Mouse (Mus musculus): Measurements from ENCODE around the gene Gm43638. TPM values are rescaled to one million over a fixed set of nuclear protein-coding genes. Genes with fewer than 3 reads are reported as not detected.
"Not testable (repeated sequence)": the region's sequence is repeated elsewhere in the genome, so short reads cannot be mapped to it uniquely, and the experiment has no call there.

Gm43638 gene
- not detected for total RNA-seq (2022)

DNA sequence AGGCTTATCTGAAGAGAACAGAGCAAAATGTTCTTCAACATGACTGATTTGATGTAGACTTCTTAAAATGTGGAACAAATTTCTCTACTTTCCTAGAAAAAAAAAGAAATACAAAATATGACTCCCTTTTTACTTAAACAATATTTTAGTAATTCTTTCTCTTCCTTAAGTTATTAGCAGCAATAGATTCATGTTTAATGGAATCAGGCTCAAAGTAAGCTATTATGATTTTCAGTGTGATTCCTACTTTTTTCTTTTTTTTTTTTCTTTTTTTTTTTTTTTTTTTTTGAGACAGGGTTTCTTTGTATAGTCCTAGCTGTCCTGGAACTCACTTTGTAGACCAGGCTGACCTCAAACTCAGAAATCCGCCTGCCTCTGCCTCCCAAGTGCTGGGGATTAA lies at the start of gene Gm43638:
Gene Gm43638, minus strand, starts transcription at position 101 of the 400 bp plus-strand sequence.
- DNase-seq (ENCODE audit: low spot score in 2 of 2): not testable (repeated sequence)

DNA sequence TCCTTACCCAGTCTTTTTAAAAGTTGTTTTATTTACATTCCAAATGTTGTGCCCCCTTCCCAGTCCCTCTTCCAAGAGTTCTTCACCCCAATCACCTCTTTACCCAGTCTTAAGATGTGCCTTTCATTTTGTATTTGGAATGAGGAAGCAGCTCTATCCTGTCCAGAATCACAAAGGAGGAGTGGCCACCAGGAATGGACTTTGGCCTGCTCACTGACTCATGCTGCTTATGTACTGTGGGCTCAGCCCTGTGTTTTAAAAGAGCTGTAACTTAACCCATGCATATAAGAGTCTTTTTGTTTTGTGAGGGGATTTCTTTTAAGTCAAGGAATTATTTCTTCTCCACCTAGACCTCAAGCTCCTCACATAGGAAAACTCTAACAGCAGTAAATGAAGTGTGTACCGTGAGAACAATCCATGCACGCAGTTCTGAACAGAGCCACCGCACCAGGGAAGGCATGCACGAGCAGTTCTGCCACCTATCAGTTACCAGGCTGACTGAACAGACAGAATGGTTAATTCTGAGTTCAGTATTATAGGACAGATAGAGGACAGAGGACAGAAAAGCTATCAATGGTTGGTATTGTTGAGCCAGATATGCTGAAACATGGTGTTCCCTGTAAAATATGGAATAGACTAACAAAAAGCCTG lies 49.5 kb upstream of the Gm43638 start:
- no peak for DNase-seq (ENCODE audit: low spot score in 2 of 2)

DNA sequence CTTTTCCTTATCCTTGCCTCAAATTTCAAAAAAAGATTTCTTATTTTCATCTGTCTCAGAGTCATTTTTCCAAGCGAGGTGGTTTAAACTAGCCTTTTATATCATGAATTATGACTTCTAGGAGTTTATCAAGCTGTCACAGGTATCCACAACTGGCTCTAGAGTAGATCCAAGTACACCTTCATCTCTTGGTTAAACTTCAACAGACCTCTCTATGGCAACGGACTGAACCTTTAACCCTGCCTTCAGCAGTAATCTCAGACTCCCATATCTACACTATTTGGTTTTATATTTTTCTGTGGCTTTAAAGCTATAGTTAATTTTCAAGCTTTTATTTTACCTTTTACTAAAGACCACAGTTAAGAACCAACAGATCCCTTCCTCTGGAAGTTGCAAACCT lies 45.7 kb upstream of the Gm43638 start:
- no peak for DNase-seq (ENCODE audit: low spot score in 2 of 2)

DNA sequence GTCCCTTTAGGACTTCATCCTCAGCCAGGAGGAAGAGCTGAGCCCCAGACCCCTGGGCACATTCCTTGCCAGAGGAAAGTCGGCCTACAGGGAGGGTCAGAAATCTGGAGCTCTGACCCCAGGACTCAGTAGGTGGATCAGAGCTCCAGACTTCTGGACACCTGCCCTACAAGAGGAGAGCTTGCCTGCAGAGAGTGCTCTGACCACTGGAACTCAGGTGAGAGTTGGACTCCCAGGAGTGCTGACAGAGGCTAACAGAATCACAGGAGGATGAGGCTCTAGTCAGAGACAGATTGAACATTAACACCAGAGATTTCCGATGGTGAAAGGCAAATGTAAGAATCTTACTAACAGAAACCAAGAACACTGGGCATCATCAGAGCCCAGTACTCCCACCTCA lies 37.0 kb upstream of the Gm43638 start:
- not testable (repeated sequence) for DNase-seq (ENCODE audit: low spot score in 2 of 2)

DNA sequence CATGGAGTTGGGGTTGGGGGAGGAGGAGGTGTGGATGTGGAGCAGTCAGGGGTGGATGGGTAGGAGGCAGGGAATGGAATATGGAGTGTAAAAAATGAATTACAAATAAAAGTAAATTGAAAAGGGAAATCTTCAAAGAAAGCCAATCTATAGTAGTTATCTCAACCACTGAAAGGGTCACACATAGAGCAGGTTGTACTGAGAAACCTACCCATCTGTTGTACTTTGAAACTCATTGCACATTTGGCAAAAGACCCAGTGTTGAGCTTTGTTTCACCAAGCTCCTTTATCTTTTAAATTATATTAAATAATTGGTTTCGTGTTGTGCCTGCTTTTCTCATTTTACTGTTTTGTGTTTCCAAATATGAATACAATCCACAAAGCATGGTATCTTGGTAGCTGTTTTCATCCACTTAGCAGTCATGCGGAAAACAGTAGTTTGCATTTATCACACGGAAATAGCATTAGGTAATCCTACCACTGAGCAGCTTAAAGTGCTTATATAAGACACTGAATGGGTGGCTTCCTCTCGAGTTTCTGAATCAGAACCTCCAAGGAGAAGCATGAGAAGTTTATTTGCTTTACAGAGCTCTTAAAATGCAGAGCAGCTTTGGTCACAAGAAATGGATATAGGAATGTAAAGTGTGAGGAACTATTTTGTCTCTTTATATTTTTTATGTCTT lies 19.3 kb upstream of the Gm43638 start:
- no peak for DNase-seq (ENCODE audit: low spot score in 2 of 2)

DNA sequence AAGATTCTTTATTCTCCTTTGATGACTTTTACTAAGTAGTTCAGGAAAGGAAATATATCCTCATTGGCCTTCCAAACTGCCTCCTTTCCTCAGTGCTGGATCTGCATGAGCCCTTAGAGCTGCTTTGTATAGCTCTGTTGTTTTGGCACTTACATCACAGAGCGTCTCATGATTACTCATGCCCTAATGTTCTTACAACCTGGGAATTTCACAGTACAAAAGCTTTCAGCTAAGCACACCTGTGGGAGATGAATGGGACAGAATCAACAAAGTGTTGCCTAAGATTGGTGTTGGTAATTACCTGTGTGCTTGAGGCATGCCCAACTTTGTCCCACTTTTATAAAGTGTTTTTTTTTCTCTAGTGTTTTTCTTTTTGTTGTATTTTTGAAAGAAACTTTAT lies 16.1 kb upstream of the Gm43638 start:
- DNase-seq (ENCODE audit: low spot score in 2 of 2): no peak

DNA sequence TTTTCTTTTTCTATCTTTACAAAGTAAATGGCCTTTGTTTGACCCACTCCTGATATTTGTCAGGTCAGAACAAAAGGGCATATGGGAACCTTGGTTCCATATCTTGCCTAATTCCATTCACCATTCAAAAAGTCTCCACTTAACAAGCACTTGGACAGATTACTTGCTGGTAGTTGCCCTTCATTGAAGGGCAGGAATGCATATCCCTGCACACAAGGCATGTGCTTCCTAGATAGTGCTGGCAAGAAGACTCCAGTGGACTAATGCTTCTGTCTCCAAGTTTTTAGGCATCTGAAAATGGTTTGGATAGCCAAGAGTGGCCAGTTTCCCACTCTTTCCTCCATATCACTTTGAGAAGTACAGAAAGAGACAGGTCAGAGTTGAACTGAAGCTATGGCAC lies 12.7 kb upstream of the Gm43638 start:
- DNase-seq (ENCODE audit: low spot score in 2 of 2): no peak

DNA sequence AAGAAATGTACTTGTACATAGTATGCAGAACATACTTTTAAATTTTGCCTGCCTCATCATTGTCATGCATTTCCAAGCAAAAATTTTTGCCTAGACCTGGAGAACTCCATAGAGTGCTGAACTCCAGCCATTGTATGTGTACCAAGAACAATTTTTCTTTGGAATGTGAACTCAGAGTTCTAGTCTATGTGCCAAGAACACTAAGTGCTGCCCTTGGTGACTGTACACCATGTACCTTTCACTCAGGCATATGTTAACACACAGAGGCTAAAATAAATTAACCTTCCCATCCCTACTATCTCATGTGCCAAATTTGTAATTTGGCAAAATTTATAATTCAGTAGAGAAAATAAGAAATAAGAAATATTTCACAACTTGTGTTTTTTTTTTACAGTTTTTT lies 12.3 kb upstream of the Gm43638 start:
- no peak for DNase-seq (ENCODE audit: low spot score in 2 of 2)

DNA sequence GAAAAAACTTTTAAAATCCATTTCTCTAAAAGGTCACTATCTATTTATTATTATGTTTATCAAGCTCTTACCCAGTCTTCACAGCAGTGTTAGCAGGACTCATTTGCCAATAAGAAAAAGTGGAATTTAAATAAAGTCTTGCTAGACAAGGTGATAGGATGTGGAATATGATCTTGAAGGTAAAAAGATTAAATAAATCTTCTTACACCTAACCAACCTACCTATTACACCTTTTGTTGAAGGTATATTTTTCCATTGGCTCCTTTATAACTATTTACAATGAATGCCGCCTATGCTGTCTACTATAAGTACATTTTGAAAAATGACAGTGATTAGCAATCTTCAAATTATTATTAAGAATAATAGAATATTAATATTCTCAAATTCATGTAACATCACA lies 4.2 kb upstream of the Gm43638 start, which contains the start of gene Ugt2a1:
Gene Ugt2a1, minus strand, starts transcription at position 101 of the 400 bp plus-strand sequence.
- no peak for DNase-seq (ENCODE audit: low spot score in 2 of 2)

DNA sequence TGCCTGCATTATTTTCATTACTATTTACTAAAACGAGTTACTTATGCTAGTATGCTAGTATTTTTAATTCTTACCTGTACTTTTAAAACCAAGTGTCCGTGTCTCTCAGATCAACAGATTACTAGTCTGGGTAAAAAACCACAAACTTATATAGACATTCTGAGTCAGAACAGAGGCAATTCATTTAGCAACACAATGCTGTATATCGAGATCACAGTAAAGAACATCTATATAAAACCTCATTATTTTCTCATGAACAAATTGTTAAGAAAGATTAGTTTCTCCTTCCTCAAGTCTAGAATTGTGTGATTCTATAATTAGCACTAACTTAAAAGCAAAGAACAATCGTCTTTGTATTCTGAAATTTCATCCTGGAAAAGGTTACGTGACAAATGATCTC lies 4.4 kb downstream of the Gm43638 start, which contains the start of gene Ugt2a2:
Gene Ugt2a2, minus strand, starts transcription at position 101 of the 400 bp plus-strand sequence.
- DNase-seq (ENCODE audit: low spot score in 2 of 2): no peak

DNA sequence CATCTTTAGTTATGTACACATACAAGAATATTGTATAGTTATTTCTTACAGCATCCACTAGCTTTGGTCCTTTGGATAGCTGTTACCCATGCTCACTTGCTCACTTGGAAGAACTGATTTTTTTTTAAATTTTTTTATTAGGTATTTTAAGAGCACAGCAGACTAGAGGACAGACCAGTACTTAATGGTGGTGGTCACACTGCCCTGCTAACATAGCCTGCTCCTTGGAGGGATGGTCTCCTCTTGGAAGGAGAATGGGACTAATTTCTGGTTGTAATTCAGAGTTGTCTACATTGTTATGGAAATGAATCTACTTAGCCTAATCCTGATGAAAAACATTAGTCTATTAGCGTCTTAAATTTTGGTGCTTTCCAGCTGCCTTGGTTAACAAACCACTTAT lies 27.8 kb downstream of the Gm43638 start:
- no peak for DNase-seq (ENCODE audit: low spot score in 2 of 2)

DNA sequence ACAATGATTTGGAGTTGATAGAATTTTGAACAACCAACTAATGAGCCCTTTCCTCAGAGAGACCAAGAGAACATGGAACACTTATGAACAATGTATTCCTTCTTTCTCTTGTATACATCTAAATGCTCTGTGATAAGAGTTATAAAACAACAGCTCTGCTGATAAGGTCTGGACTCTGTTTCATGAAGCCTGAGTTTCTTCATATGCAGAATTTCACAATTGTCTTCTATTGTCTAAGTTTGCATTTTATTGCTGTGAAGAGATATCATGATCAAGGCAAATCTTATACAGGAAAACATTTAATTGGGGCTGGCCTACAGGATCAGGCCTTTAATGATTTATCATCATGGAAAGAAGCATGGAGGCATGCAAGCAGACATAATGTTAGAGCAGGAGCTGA lies 28.9 kb downstream of the Gm43638 start:
- no peak for DNase-seq (ENCODE audit: low spot score in 2 of 2)

DNA sequence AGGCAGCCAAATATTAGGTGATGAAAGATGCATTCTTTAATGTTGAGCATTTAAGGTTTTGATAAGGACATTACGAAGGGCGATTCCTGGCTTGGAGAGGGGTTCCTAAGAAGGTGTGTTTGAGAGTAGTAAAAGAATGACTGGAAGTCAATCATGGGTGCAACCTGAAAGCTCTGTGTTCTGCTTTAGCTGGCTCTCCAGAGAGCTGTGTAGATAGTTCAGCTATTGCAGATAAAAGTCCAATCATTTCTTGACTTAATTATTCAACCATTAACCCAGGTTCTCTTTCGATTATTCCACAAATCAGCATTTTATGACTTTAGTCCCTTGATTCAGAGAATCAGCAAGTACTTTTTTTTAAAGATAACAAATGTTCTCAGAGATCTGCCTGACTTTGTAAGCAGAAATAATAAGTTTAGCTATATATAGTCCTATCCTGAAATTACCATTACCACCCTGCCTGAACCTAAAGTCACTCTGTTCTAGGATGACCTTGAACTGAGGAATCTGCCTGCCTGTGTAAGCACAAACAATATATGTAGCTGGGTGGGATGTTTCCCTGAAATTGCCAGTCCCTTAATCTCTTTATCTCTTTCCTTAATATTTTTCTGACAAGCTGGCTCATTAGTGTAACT lies 30.3 kb downstream of the Gm43638 start:
- DNase-seq (ENCODE audit: low spot score in 2 of 2): no peak

DNA sequence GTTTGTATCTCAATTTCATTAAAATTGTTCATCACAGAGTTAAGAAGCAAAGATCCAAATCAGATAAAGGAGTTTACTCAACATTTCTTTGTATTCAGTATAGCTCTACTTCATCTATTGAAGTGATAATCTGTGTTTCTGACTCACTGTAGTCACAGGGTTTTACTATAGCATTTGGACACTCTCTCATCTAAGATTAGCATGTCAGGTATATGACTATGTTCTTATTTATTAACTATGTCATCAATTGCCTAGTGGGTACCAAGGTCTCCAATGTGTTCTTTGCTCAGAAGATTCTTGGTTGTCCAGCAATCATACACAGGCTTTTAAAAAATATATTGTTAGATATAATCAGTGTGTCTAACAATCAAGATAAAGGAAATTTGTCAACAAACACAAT lies 31.1 kb downstream of the Gm43638 start:
- DNase-seq (ENCODE audit: low spot score in 2 of 2): no peak

DNA sequence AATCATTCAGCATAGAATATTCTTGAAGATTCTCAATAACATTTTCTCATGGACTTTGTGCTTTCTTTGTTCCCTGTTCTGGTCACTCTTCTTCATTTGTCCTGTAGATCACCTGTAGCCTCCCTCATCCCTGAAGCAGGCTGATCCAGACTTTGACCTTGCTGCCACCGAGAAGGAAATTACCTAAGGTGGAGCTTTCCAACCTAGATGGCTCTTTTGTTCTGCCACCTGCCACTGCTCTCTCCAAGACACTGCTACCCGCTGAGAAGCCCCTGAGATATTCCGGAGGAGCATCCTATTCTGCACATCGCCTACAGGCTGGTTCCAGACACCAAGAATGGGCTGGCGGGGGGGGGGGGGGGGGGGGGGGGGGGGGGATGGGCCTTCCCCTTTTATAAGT lies 34.1 kb downstream of the Gm43638 start:
- not testable (repeated sequence) for DNase-seq (ENCODE audit: low spot score in 2 of 2)

DNA sequence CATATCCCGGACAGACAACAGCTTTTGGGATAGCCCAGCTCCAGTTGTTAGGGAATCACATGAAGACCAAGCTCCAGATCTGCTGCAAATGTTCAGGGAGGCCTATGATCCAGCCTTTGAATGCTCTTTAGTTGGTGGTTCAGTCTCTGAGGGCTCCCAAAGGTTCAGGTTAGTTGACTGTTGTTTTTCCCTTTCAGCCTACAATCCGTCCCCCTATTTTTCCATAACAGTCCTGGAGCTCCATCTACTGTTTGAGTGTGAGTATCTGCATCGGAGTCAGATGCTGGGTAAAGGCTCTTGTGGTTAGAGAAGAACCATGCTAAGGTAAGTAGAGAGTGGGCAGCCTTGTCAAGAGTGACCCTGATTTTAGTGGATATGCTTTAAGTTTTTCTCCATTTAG lies 50.3 kb downstream of the Gm43638 start:
- DNase-seq (ENCODE audit: low spot score in 2 of 2): no peak

DNA sequence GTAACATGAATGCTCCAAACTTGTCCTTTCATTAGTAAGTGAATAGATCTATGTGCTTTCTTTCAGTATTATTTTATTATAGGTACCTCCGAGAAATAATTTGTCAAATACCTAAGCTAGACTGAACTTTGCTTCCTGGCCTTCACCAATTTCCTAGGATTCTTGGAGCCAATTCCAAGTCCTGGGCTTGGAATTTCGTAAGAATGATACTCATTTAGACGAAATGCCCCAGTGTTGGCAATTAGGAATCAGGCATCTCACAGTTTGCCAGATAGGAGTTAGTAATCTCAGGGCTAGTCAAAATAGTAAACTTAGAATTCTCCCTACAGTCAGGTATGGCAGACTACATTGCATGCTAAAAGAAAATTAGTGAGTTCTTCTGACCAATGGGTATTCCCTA lies 60.9 kb downstream of the Gm43638 start:
- no peak for DNase-seq (ENCODE audit: low spot score in 2 of 2)

DNA sequence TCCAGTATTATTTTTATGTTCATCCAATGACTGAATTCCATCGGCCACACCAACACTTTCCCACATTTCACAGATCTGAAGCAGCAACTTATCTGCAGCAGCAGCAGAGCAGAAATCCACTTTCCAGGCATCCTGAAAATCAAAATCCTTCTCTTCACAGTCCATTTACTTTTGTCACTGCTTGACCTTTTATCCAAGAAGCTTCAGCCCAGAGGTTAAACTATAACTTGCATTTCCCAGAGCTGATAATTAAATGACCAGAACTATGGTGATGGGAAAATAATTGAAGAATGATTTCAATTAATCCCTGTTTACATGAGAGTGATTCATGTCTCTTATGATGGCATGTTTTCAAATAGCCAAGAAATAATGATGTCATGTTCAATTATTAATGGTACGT lies 62.6 kb downstream of the Gm43638 start, which contains the start of gene Ugt2b38:
Gene Ugt2b38, minus strand, starts transcription at position 163 of the 400 bp plus-strand sequence.
- not testable (repeated sequence) for DNase-seq (ENCODE audit: low spot score in 2 of 2)

All from left cerebral cortex, adult 8-10 months (tissue).